Mouse (Mus musculus) frontal cortex, postnatal 25 days (tissue): Measurements from ENCODE around the gene Spata31d1a.

Experiments
- DNase-seq, 2 experiments: peaks; one replicate each; pipeline ENCODE4 v3.0.0; 2022; ENCODE audit warnings: low spot score in 2 of 2

Gene Spata31d1a

DNA sequence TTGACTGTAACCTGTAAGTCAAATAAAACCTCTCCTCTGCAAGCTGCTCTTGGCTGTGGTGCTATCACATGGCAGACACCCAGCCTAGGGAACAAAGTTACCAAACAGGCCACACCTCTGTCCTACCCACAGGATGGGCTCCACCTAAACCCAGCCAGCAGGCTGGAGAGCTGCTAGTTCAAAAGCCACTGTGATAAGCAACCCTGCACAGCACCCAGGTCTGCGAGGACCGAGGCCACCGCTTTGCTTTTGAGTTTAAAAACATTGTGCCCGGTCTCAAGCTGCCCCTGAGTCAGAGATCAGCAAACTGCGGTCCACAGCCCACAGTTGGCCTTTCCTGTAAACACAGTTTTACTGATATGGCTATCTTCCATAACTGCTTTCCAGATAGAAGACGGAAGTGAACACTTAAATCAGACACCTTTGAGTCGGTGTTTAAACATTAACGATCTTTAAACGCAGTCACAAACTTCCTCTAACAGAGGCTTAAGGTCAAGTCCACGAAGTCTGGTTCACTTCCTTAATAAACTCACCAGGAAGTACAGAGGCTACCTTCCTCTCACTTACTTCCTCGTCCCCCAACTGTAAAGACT lies 41.5 kb downstream of the Spata31d1a start:
- DNase-seq: no peak

DNA sequence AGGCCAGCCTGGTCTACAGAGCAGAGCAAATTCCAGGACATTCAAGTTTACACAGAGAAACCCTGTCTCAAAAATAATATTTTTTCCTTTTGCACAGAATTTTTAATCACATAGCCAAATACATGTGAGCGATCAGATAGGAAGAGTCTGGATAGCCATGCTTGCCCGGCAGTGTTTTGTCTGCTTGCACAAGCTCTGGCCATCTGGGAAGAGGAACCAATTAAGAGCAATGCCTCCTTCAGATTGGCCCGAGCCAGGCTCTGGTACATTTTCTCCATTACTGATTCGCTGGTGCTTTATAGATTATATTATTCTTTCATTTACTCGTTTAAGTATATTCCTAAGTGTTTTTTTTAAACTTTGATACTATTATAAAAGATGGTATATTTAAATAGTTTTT lies 42.4 kb downstream of the Spata31d1a start:
- DNase-seq: no peak

DNA sequence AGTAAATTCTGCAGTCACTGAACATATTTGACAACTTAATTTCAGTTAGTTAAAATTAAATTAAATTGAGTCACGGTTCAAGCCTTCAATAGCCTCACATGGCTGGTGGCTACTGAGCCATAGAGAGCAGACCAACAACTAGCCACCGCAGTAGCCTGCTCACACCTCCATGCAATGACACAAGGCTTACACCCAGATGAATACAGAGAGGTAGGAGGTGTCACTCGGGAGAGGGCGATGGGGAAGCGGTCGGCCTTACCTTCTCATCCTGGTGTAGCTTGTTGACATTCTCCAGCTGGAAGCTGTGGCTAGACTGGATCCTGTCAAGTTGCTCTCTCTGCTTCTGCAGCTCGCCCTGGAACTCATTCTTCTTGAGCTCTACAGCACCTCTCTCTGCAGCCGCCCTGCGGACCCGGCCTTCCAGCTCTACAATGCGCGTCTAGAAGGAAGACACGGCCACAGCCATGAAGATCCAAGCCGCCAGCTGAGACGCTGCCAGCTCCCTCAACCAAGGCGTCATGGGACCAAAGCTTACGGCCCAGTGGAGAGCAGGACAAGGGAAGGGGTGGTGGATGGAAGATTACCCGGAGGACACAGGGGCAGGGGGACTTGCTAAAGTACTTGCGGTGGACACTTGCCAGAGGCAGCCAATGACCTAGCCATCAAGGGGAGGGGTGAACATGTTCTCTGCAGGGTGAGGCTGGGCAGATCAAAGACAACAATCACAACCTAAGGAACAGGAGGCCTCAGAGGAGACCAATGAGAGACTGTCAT lies 46.0 kb downstream of the Spata31d1a start:
- no peak for DNase-seq

DNA sequence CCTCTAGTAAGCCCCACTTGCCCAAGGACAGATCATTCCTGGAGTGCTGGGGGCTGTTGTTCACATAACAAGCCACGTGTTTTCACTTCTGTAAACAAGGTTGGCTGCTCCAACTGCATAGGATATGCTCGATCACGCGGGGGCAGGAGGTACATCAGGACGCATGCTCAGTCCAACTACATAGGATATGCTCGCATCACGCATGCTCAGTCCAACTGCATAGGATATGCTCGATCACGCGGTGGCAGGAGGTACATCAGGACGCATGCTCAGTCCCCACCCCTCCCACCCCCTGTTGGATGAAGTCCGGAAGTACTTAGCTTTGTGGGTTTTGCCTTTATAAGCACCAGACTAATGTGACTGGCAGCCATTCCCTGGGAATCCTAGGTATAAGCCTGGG lies 48.2 kb downstream of the Spata31d1a start:
- no peak for DNase-seq

DNA sequence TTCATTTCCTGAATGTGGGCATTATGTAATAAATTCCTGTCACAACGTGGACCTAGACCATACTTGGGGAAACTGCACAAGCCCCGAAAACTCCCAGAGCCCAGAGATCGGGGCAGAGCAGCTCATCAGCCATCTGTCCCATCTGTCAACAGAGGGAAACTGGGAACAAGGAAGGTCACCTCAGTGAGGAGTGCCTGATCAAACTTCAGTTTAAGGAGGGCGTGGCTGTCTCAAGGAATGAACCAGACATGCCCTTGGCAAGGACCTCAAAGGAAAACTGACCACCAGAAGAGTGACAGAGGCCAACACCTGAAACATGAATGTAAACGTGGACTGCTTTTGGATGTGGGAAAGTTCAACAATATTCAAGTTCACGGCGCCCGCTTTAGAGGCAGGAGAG lies 48.7 kb downstream of the Spata31d1a start:
- DNase-seq: no peak

DNA sequence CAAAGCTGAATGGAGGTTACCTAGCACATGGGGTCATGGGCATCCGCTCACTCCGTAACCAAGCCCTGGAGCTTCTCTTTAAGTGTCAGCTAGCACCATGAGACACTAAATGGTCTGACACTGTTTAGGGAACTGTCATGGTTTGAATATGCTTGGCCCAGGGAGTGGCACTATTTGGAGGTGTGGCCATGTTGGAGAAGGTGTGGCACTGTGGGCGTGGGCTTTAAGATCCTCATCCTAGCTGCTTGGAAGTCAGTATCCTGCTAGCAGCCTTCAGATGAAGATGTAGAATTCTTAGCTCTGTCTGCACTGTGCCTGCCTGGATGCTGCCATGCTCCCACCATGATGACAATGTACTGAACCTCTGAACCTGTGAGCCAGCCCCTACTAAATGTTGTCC lies 49.8 kb downstream of the Spata31d1a start:
- DNase-seq: no peak

DNA sequence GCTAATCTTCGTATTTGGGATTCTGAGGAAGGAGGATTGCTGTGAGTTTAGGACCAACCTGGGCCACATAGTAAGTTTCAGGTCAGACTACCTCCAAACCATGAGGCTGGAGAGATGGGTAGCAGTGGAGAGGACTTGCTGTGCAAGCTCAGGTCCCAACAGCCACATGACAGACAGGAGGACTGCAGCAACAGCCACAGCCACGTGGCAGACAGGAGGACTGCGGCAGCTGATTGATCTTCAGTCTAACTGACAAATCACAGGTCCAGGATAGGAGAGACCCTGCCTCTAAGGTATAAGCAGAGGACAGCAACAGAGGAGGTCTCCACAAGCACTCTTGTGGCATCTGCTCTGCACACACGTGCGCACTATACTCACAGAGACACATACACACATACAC lies 52.3 kb downstream of the Spata31d1a start:
- no peak for DNase-seq

DNA sequence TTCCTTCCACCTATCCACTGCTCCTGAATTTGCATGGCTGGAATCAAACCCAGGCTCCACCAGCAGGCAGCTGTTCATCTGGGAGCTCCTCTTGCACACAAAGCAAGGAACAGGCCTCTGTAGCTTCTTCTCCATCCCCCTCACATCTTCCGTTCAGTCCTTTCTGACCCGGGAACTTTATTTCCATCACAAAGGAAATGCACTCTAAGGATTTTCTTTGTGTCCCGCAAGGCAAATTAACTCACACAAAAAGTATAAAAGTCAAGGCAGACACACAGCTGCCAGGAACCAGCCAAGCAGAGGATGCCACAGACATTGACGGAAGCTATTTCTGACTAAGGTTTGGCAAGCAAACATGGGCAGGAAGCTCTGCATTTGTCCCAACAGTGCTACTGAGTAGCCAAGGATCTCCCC lies 53.1 kb downstream of the Spata31d1a start:
- DNase-seq: no peak

DNA sequence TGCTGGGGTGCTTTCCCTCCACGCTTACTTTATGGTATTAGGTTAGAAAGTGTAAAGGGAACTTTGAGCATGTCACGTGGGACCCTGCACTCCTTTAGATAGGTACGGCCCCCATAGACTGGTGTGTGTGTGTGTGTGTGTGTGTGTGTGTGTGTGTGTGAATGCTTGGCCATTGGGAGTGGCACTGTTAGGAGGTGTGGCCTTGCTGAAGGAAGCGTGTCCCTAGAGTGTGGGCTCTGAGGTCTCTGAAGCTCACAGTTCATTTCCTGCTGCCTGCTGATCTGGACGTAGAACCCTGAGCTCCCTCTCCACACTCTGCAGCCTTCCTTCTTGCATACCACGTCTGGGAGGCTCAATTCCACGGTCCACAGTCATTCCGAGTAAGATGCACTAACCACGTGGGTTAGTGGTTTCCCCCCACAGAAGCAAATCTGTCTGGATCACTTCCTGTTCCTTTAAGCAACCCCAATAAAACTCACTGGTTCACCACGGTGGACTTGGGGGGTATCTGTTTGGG lies 53.8 kb downstream of the Spata31d1a start:
- DNase-seq: no peak

DNA sequence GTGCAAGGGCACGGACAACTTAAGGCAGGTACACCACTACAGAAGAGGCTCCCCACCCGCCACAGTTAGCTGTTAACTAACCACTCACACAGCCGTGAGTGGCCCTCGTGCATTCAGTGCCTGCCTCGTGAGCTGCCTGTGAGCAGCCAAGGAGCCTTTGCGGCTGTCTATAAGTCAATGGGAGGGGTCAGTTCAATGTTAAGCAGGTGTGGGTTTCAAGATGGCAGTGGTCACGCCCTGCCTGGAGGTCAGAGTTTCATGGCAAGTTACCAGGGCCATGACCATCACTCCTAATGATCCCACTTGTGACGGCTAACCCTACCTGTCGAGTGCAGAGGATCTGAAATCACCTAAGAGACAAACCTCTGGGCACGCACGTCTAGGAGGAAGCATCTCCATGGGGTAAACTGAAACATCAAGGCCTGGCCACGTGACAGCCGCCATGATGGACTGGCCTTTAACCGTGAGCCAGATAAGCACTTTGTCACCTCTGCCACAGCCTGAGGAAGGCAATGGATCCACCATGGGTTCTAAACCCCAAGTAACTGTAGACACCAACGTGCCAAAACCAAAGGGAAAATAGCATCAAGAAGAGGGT lies 54.3 kb downstream of the Spata31d1a start:
- DNase-seq: no peak

DNA sequence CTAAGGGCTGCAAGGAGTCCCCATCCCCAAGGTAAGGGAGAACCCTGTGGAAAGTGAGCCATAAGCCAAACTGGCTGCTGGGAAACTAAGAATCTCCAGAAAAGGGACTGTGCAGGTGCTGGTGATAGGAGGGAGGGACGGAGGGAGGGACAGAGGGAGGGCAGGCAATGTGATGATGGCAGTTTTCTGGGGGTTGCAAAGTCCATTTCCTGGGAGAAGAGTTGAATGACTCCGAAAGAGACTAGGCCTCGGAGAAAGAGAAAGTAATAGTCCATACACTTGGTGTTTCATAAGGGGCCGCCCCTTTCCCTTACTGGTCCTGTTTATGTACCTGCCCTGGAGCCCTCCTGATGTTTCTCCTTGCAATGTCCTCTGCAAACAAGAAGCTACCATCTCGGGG lies 55.7 kb downstream of the Spata31d1a start:
- no peak for DNase-seq

DNA sequence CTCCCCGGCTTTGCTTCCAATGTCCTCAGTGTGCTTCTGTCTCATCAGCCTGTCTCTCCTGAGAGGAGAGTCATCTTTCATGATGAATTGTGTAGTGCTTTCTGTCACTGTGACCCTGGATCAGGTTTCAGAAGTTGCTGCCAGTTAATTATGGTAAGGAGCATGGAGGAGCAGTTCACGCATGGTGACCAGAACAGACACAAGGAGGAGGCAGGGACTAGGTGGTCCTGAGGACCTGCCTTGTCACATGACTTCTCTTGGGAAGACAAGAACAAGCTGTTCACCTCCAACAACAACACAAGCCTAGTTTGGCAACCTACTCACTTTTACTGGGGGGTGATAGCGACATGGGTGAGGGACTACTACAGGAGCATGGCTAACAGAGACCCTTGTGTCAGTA lies 57.0 kb downstream of the Spata31d1a start:
- DNase-seq: no peak

DNA sequence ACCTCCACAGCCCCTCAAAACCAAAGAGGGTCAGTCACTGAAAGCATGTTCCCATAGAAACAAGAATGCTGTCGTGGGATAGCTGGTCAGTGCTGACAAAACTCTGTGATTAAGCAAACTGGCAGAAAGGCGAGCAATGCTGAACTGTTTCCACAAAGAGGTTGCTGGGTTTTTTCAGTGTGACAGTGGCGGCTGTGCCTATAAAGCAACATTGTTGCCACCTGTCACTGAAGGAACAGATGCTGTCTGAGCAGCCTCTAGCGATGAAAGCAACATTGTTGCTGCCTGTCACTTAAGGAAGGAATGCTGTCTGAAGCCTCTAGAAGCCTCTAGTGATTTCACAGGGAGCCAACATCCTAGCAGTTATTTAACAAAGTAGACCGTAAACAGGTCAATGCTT lies 57.5 kb downstream of the Spata31d1a start:
- no peak for DNase-seq
